Mouse (Mus musculus): ENCODE results near the gene Olfr586.
A peak's percentile ranks its signal among the peaks of the same experiment; 100 is the strongest.

Gene Olfr586

DNA sequence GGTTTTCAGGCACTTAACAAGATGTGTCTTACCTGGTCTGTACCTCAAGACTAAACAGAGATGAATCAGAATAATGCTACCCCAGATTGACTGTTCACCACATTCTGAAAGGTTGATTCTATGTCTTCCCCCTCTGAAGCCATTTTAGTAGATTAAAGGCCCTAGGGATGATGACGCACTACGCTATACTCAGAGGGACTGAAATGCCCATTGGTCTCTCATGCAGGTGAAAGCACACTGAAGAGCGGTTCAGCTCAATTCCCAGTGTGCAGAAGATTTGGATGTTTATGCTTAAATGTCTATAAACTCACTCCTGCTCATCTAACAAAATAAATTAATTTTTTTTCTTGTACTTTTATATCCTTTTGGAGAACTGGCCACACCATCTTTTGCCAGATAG, at the start of gene Olfr586:
TSS of gene Olfr586 (minus strand) at position 101 of the 400 bp plus-strand sequence.
- no peak for DNase-seq

DNA sequence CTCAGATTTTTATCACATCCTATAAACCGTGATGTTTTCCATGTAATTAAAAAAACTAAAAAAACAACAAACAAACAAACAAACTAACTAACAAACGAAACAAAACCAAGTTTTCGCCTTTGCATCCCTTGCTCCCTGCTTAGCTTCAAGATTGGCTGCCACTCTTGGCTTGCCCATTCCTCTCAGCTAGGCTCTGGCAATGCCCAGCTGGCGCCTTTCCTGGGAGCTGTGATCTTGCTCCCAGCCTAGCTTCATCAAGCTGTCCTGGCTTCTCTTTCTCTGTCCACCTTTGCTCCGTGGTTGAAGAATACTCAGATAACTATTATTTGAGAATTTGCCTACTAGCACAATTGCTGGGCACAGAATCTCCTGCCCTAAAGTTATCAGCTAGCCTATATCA, 44.3 kb upstream of the Olfr586 start:
- DNase-seq: no peak

DNA sequence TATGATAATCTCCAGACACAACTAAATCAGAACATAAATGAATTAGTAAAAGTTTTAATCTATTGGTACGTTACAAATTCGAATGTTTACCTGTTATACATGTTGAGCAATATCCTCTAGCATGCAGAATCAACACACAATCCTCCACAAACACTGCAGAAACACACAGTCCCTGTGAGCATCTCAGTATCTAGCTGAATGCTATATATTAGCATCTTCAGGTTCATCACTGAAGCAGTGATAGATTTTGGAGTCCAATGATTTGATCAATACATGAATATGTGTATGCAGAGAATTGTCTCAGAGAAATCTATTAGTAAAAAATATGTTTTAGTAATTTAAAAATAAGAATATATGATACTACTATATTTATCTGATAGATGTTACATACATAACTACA, 30.8 kb upstream of the Olfr586 start, which contains the start of gene Olfr589:
TSS of gene Olfr589 (minus strand) at position 101 of the 400 bp plus-strand sequence.
- no peak for DNase-seq

DNA sequence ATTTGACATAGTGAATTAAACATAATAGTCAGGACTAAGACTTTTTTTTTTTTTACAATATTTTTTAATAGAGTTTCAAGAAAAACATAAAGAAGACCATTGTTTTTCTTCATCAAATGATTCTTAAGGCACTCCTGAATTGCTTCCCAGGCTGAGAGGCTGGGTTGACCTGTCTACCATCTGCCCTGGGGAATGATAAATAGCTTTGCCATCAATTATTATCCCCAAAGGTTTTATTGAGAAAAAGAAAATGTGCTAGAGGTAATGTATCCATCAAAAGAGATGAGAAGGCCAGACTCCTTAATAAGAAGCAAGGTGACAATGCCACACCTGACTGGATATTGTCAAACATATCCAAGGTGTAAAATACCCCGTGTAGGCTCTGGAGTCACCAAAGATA, 15.1 kb upstream of the Olfr586 start, which contains the start of gene Olfr588-ps1:
TSS of gene Olfr588-ps1 (plus strand) at position 301 of the 400 bp plus-strand sequence.
- no peak for DNase-seq

DNA sequence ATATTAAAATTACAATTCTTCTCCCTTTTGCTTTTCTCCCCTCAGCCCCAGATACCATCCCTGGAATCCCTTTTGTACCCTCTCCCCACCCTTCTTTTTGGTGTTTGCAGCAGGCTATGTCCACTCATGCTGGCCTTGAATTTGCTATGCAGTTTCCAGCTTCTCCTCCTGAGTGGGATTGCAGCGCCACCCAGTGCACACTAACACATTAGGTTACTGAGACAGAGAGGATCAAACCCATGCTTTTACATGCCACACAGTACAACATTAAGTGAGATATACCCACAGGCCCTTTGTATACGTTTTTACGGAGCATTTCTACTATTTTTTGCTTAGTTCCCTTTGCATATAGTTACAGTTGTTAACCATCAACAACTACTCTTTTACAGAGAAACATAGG, 6.0 kb downstream of the Olfr586 start:
- peak in 1 of 2 experiments; percentile 6 for DNase-seq

DNA sequence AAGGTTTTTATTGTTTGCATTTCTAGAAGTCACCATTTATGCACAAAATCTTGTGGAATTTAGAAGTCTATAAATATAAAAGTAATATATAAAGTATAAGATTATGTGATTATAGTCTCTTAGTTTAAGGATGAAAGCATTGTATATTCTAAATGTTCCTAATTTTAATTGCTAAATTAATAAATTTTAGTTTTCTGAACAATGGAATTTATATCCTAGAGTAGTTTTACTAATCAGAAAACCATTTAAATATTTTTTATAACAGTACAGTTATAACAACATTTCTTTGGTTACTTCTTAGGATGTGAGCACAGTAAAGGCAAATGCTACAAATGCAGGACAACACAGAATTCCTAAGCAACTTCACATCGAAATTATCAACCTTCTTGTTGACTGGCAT, 28.0 kb downstream of the Olfr586 start, which contains the start of gene Olfr585:
TSS of gene Olfr585 (plus strand) at position 301 of the 400 bp plus-strand sequence.
- no peak for DNase-seq

DNA sequence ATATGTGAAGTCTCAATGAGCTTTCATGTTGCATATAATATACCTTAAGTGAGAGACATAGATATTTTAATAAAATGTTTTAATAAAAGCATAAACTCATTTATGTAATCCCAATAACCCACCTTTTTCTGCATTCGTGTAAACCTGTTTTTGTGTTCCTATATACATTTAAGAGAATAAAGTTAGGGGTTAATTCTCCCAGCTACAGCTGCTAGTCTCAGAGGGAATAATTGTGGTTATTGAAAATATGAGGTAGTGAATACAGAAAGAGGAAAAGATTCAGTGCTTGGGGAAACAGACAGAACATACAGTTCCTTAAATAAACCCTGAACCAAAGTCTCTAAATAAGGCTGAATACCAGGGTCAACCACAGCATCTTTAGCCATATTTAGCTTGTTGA, 43.9 kb downstream of the Olfr586 start, which contains the start of gene Olfr584:
TSS of gene Olfr584 (plus strand) at position 301 of the 400 bp plus-strand sequence.
- DNase-seq: no peak
